Mouse (Mus musculus) activated CD4-positive, CD25-positive, alpha-beta regulatory T cell (primary cell): ENCODE measurements around the gene Syndig1l. TPM values are rescaled to one million over a fixed set of nuclear protein-coding genes. Genes with fewer than 3 reads are reported as not detected.

ENCODE experiments used
- polyA plus RNA-seq, 2 experiments: library from polyadenylated mRNA; unstranded; fragments of 100-300 nt; shearing (Covaris generic); gene quantifications; one replicate each; pipeline ENCODE4 v1.2.1; 2017

Syndig1l gene
- polyA plus RNA-seq, result not detected

DNA sequence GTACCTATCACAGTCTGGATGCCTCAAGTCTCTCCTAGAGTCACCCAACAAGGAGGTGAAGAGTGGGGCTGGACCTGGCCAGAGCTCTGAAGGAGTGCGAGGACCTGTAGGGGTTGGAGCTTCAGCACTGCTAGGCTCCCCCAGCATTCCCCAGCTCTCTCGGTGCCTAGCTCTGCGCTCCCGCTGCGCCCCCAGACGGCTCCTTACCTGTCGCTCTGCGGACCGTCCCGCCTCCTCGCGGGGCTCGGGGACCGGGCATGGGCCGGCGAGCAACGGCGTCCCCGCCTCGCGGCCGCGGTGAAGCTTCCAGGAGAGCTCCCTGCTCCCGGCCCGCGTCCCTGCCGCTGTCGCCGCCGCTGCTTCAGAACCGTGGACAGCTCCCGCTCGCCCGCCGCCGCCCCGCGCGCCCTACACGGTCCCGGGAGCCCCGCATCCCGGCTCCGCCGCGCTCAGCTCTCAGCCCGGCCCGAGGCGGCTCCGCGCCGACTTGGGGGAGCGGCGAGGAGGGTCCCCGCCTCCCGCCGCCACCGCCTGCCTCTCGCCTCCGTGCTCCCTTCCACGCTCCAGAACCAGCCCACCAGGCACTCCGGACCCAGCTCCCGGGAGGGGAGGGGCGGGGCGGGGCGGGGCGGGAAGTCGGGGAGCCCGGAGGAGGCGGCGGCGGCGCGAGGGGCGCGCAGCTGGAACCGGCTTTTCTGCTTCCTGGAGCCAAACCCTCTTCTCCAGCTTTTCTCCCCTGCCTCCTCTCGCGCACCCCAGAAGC, at the start of gene Syndig1l:
TSS of gene Syndig1l (minus strand) at position 513 of the 763 bp plus-strand sequence.

DNA sequence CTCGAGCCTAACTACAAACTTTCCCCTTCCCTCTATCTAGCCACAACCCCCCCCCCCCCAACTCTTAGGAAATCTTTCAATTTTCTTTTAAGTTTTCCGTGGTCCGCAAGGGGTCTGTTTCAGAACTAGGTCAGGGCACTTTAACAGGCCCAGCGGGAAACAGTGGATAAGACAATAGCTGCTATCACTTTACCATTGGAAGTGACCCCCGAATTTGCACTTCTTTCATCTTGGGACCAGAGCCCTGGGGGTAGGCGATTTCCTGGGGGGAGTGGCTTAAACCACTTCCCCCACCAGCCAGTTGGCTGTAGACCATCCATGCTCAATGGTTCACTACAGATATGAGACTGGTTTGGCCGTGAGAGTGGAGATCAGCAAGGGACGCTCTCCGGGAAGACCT, 58.0 kb downstream of the Syndig1l start, which contains the start of gene Vrtn:
TSS of gene Vrtn (plus strand) at position 366 of the 400 bp plus-strand sequence.

Other genes with a start within 250 kb of the Syndig1l start
- gene Aldh6a1, start 247.8 kb downstream of the Syndig1l start, polyA plus RNA-seq, result 10 to 100 TPM in 1 of 2 experiments, 1 to 10 TPM in 1; 7.1 to 22.1 TPM
- 10 to 100 TPM; 16.8 to 17.6 TPM for gene Lin52, start 247.4 kb downstream of the Syndig1l start, polyA plus RNA-seq
- under 1 TPM in 1 of 2 experiments, not detected in 1; 0.05 TPM for gene Vsx2, start 129.1 kb downstream of the Syndig1l start, polyA plus RNA-seq
- 10 to 100 TPM; 14.3 to 16.3 TPM for gene Abcd4, start 81.4 kb downstream of the Syndig1l start, polyA plus RNA-seq
- gene Vrtn, start 57.8 kb downstream of the Syndig1l start, polyA plus RNA-seq, result under 1 TPM in 1 of 2 experiments, not detected in 1; 0.26 TPM
- gene Npc2, start 74.3 kb upstream of the Syndig1l start, polyA plus RNA-seq, result 100 to 1,000 TPM; 129 TPM
- gene Isca2, start 74.4 kb upstream of the Syndig1l start, polyA plus RNA-seq, result 100 to 1,000 TPM in 1 of 2 experiments, 10 to 100 TPM in 1; 89.4 to 114 TPM
- gene Ltbp2, start 177.7 kb upstream of the Syndig1l start, polyA plus RNA-seq, result under 1 TPM; 0.18 to 0.27 TPM